Mouse (Mus musculus): ENCODE measurements around the gene Nup107.
"Not testable (repeated sequence)": the region's sequence is repeated elsewhere in the genome, so short reads cannot be mapped to it uniquely, and the experiment has no call there.

The Nup107 gene

GRCm38 (mm10) chr10:117750529-117751281 lies 41.8 kb downstream of the Nup107 start:
- DNase-seq: no peak

GRCm38 (mm10) chr10:117749787-117750343 lies 42.6 kb downstream of the Nup107 start:
- no peak for DNase-seq

- no peak for DNase-seq
These were observed 43.3 kb downstream of the Nup107 start for GRCm38 (mm10) chr10:117749050-117749686.

GRCm38 (mm10) chr10:117748276-117749049 lies 44.0 kb downstream of the Nup107 start:
- no peak for DNase-seq

- DNase-seq: no peak
These were observed 44.8 kb downstream of the Nup107 start for GRCm38 (mm10) chr10:117747711-117748110.

- DNase-seq: peak; percentile 95
These were observed 46.1 kb downstream of the Nup107 start, which contains the start of gene Slc35e3 for GRCm38 (mm10) chr10:117746297-117746883. Slc35e3 (minus strand) TSS chr10:117746365.

- DNase-seq: peak; percentile 42
These were observed 46.8 kb downstream of the Nup107 start for GRCm38 (mm10) chr10:117745570-117746296.

- no peak for DNase-seq
These were observed 48.6 kb downstream of the Nup107 start for GRCm38 (mm10) chr10:117743917-117744316.

- DNase-seq: no peak
These were observed 49.3 kb downstream of the Nup107 start for GRCm38 (mm10) chr10:117743182-117743581.

GRCm38 (mm10) chr10:117742618-117743017 lies 49.9 kb downstream of the Nup107 start:
- no peak for DNase-seq

GRCm38 (mm10) chr10:117741698-117742475 lies 50.6 kb downstream of the Nup107 start:
- no peak for DNase-seq

GRCm38 (mm10) chr10:117740921-117741320 lies 51.6 kb downstream of the Nup107 start:
- no peak for DNase-seq

- no peak for DNase-seq
These were observed 52.3 kb downstream of the Nup107 start for GRCm38 (mm10) chr10:117740171-117740570.

GRCm38 (mm10) chr10:117739648-117739948 lies 52.9 kb downstream of the Nup107 start:
- no peak for DNase-seq

GRCm38 (mm10) chr10:117738928-117739647 lies 53.4 kb downstream of the Nup107 start:
- no peak for DNase-seq

GRCm38 (mm10) chr10:117738140-117738921 lies 54.2 kb downstream of the Nup107 start:
- DNase-seq: no peak

- DNase-seq: not testable (repeated sequence)
These were observed 55.0 kb downstream of the Nup107 start for GRCm38 (mm10) chr10:117737498-117737897.

GRCm38 (mm10) chr10:117737075-117737474 lies 55.4 kb downstream of the Nup107 start:
- no peak for DNase-seq

- no peak for DNase-seq
These were observed 55.9 kb downstream of the Nup107 start for GRCm38 (mm10) chr10:117736573-117736972.

- not testable (repeated sequence) for DNase-seq
These were observed 57.1 kb downstream of the Nup107 start for GRCm38 (mm10) chr10:117735396-117735795.
